Mouse (Mus musculus) thymus, postnatal 10 days (tissue): ENCODE measurements at regions not wholly inside any gene's neighbourhood (a gene's known extent, or its start where the extent isn't known, plus 50 kb on each side); places are given as distances from the start of the nearest gene placed in this dataset.

Experiments used
- DNase-seq, 2 experiments: peaks; one replicate each; pipeline ENCODE4 v3.0.0; 2021; ENCODE audit warnings: low spot score in 2 of 2

- DNase-seq, result no peak
Observed at GRCm38 (mm10) chr16:51675988-51676387, 355.0 kb upstream of the Cblb start.

- peak; percentile 4 to 5 for DNase-seq
Observed at GRCm38 (mm10) chr16:51690861-51691260, 340.2 kb upstream of the Cblb start.

GRCm38 (mm10) chr16:51705026-51705425, 326.0 kb upstream of the Cblb start:
- peak in 1 of 2 experiments; percentile 4 for DNase-seq

GRCm38 (mm10) chr16:51718695-51719094, 312.3 kb upstream of the Cblb start:
- DNase-seq, result no peak

GRCm38 (mm10) chr16:51719637-51720036, 311.4 kb upstream of the Cblb start:
- no peak for DNase-seq

GRCm38 (mm10) chr16:51722682-51723081, 308.3 kb upstream of the Cblb start:
- no peak for DNase-seq

- no peak for DNase-seq
Observed at GRCm38 (mm10) chr16:51741875-51742274, 289.1 kb upstream of the Cblb start.

- DNase-seq, result peak in 1 of 2 experiments; percentile 3
Observed at GRCm38 (mm10) chr16:51751878-51752277, 279.1 kb upstream of the Cblb start.

- DNase-seq, result no peak
Observed at GRCm38 (mm10) chr16:51758361-51759227, 272.4 kb upstream of the Cblb start.

GRCm38 (mm10) chr16:51759228-51759647, 271.8 kb upstream of the Cblb start:
- DNase-seq, result no peak

GRCm38 (mm10) chr16:51767556-51767955, 263.5 kb upstream of the Cblb start:
- DNase-seq, result no peak

- no peak for DNase-seq
Observed at GRCm38 (mm10) chr16:51778920-51779319, 252.1 kb upstream of the Cblb start.

- DNase-seq, result no peak
Observed at GRCm38 (mm10) chr16:51795003-51795402, 236.0 kb upstream of the Cblb start.

GRCm38 (mm10) chr16:51807323-51807722, 223.7 kb upstream of the Cblb start:
- peak in 1 of 2 experiments; percentile 11 for DNase-seq

- no peak for DNase-seq
Observed at GRCm38 (mm10) chr16:51809120-51809519, 221.9 kb upstream of the Cblb start.

GRCm38 (mm10) chr16:51811073-51811472, 220.0 kb upstream of the Cblb start:
- no peak for DNase-seq

GRCm38 (mm10) chr16:51842770-51843169, 188.3 kb upstream of the Cblb start:
- no peak for DNase-seq

- DNase-seq, result no peak
Observed at GRCm38 (mm10) chr16:51845539-51845938, 185.5 kb upstream of the Cblb start.

- no peak for DNase-seq
Observed at GRCm38 (mm10) chr16:51880711-51881110, 150.3 kb upstream of the Cblb start.

- DNase-seq, result no peak
Observed at GRCm38 (mm10) chr16:51881127-51881526, 149.9 kb upstream of the Cblb start.

- DNase-seq, result no peak
Observed at GRCm38 (mm10) chr16:51883813-51884212, 147.2 kb upstream of the Cblb start.

GRCm38 (mm10) chr16:51887496-51887895, 143.5 kb upstream of the Cblb start:
- no peak for DNase-seq

GRCm38 (mm10) chr16:51905588-51905987, 125.4 kb upstream of the Cblb start:
- DNase-seq, result no peak

GRCm38 (mm10) chr16:51906686-51907085, 124.3 kb upstream of the Cblb start:
- DNase-seq, result no peak
